Mouse (Mus musculus) brown adipose tissue, adult 24 weeks (tissue): ENCODE results near the gene Tubal3. TPM values are rescaled to one million over a fixed set of nuclear protein-coding genes. Genes with fewer than 3 reads are reported as not detected.

Experiments used
- H3K27ac ChIP-seq: fragments of 200-500 bp; replicated peaks from 2 replicates; pipeline ENCODE4 v1.5.1; 2012; ENCODE audit warnings: low read depth, mild to moderate bottlenecking, low read length
- H3K4me1 ChIP-seq: fragments of 200-500 bp; 2 replicates; pipeline ENCODE4 v1.6.1; 2012; ENCODE audit warnings: low read length, mixed read lengths; ENCODE audit not compliant: control insufficient read depth, insufficient read depth, insufficient read length
- H3K4me3 ChIP-seq: fragments of 200-500 bp; 2 replicates; pipeline ENCODE4 v1.5.1; 2012; ENCODE audit warnings: low read depth, mild to moderate bottlenecking, low read length, moderate library complexity; ENCODE audit not compliant: insufficient read depth
- polyA plus RNA-seq: library from polyadenylated mRNA; stranded (reverse); fragments of >200 nt; gene quantifications from 2 replicates; pipeline ENCODE4 v1.2.4, GENCODE M21; 2012; ENCODE audit not compliant: missing spikeins, insufficient read depth, insufficient read length

The Tubal3 gene
- polyA plus RNA-seq, 1 experiment, result not detected

DNA sequence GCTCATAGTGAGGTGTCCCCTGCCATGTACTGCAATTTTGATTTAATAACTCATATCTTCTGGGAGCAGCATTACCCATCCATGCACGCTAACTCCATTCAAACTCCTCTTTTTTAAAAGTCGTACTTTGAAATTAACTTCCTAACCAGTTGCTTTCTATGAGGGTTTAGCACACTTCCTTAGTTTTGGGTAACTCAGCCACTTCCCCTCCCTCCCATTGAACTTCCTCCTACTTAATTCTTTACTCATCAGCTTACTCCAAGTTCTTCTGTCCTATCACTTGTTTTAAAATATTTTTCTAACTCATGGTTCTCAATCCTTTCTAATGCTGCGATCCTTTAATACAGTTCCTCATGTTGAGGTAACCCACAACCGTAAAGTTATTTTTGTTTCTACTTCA, 50.8 kb downstream of the Tubal3 start:
- Histone ChIP-seq H3K4me3 (no peak overlapping the region), H3K4me1 (no peaks in the 10 kb centered on the region), H3K27ac (no peak overlapping the region)

Other genes with a start within 250 kb of the Tubal3 start
- gene Calml3, start 114.0 kb upstream of the Tubal3 start, polyA plus RNA-seq, result not detected in 2 replicates
- not detected in 2 replicates for gene Calm4, start 80.5 kb upstream of the Tubal3 start, polyA plus RNA-seq
- gene Calm5, start 64.1 kb upstream of the Tubal3 start, polyA plus RNA-seq, result not detected in 2 replicates
- gene Net1, start 54 bp upstream of the Tubal3 start, polyA plus RNA-seq, result 41.7 and 48.0 TPM in 2 replicates
- not detected in 2 replicates for gene Ucn3, start 27.1 kb downstream of the Tubal3 start, polyA plus RNA-seq
- gene Akr1c14, start 130.7 kb downstream of the Tubal3 start, polyA plus RNA-seq, result 0.96 and 1.3 TPM in 2 replicates
- gene Akr1c18, start 232.4 kb downstream of the Tubal3 start, polyA plus RNA-seq, result 1.4 TPM in 1 of 2 replicates, not detected in the other